Mouse (Mus musculus): Measurements from ENCODE around the gene Hcrtr2. TPM values are rescaled to one million over a fixed set of nuclear protein-coding genes. Genes with fewer than 3 reads are reported as not detected.

Gene Hcrtr2
- total and polyA plus RNA-seq, 3 experiments = 0.16 TPM; not detected in 2

- H3K27me3 ChIP-seq (ENCODE audit: insufficient read depth, low read length) = no peaks in the 10 kb centered on the region
- H3K36me3 ChIP-seq (replicated peaks) = no peaks in the 10 kb centered on the region
- no peaks in the 10 kb centered on the region for H3K9me3 ChIP-seq (replicated peaks)
- ATAC-seq (ENCODE audit: extremely low read depth, insufficient number of reproducible peaks, low FRiP score, poor library complexity, severe bottlenecking) = no peak
- peaks cover 40% of the 10 kb centered on the region for H3K4me1 ChIP-seq (ENCODE audit: insufficient read depth, low read depth, low read length)
- DNase-seq (ENCODE audit: low spot score) = no peak
- H3K4me3 ChIP-seq (ENCODE audit: low read depth, low read length) = peak overlapping the region; percentile 4; the same call in 1 of the 2 replicates
- no peak for TF ChIP-seq GATA2 (IDR thresholded peaks at IDR 0.05; ENCODE audit: borderline replicate concordance, low read depth, low read length)
- no peak for TF ChIP-seq POLR2AphosphoS5 (IDR thresholded peaks at IDR 0.05; ENCODE audit: insufficient replicate concordance, low read depth, low read length)
- TF ChIP-seq TAL1 (conservative IDR thresholded peaks at IDR 0.05; ENCODE audit: low read depth, low read length) = no peak
- TF ChIP-seq GATA1 (IDR thresholded peaks at IDR 0.05; ENCODE audit: borderline replicate concordance, low read length) = no peak
- no peak for TF ChIP-seq CTCF (IDR thresholded peaks at IDR 0.05; ENCODE audit: low read depth, low read length)
These were observed 88.8 kb downstream of the Hcrtr2 start for GRCm38 (mm10) chr9:76234899-76235298.

GRCm38 (mm10) chr9:76230400-76230799 lies 93.3 kb downstream of the Hcrtr2 start:
- no peaks in the 10 kb centered on the region for H3K27me3 ChIP-seq (ENCODE audit: insufficient read depth, low read length)
- no peak overlapping the region for H3K4me3 ChIP-seq (ENCODE audit: low read depth, low read length)
- DNase-seq (ENCODE audit: low spot score) (no peak), ATAC-seq (ENCODE audit: extremely low read depth, insufficient number of reproducible peaks, low FRiP score, poor library complexity, severe bottlenecking) (no peak)
- TF ChIP-seq POLR2AphosphoS5 (IDR thresholded peaks at IDR 0.05; ENCODE audit: insufficient replicate concordance, low read depth, low read length) = no peak
- TF ChIP-seq CTCF (IDR thresholded peaks at IDR 0.05; ENCODE audit: low read depth, low read length) = no peak
- TF ChIP-seq GATA1 (IDR thresholded peaks at IDR 0.05; ENCODE audit: borderline replicate concordance, low read length) = no peak
- no peak for TF ChIP-seq TAL1 (conservative IDR thresholded peaks at IDR 0.05; ENCODE audit: low read depth, low read length)
- H3K36me3 ChIP-seq (replicated peaks) = no peaks in the 10 kb centered on the region
- H3K4me1 ChIP-seq (ENCODE audit: insufficient read depth, low read depth, low read length) = peaks cover 32% of the 10 kb centered on the region
- H3K9me3 ChIP-seq (replicated peaks) = no peaks in the 10 kb centered on the region

- H3K9me3 ChIP-seq (replicated peaks) = no peaks in the 10 kb centered on the region
- no peak for DNase-seq (ENCODE audit: low spot score)
- no peak overlapping the region for H3K4me3 ChIP-seq (ENCODE audit: low read depth, low read length)
- no peaks in the 10 kb centered on the region for H3K27me3 ChIP-seq (ENCODE audit: insufficient read depth, low read length)
- TF ChIP-seq POLR2AphosphoS5 (IDR thresholded peaks at IDR 0.05; ENCODE audit: insufficient replicate concordance, low read depth, low read length) (no peak), TAL1 (conservative IDR thresholded peaks at IDR 0.05; ENCODE audit: low read depth, low read length) (no peak), GATA2 (IDR thresholded peaks at IDR 0.05; ENCODE audit: borderline replicate concordance, low read depth, low read length) (no peak), GATA1 (IDR thresholded peaks at IDR 0.05; ENCODE audit: borderline replicate concordance, low read length) (no peak), CTCF (IDR thresholded peaks at IDR 0.05; ENCODE audit: low read depth, low read length) (no peak)
- H3K4me1 ChIP-seq (ENCODE audit: insufficient read depth, low read depth, low read length) = peaks cover 2% of the 10 kb centered on the region
- ATAC-seq (ENCODE audit: extremely low read depth, insufficient number of reproducible peaks, low FRiP score, poor library complexity, severe bottlenecking) = no peak
- no peaks in the 10 kb centered on the region for H3K36me3 ChIP-seq (replicated peaks)
These were observed 106.3 kb downstream of the Hcrtr2 start for GRCm38 (mm10) chr9:76217178-76217975.

GRCm38 (mm10) chr9:76214678-76215077 lies 109.0 kb downstream of the Hcrtr2 start:
- Histone ChIP-seq H3K4me3 (ENCODE audit: low read depth, low read length) (no peak overlapping the region), H3K4me1 (ENCODE audit: insufficient read depth, low read depth, low read length) (no peaks in the 10 kb centered on the region), H3K9me3 (replicated peaks) (no peaks in the 10 kb centered on the region), H3K36me3 (replicated peaks) (no peaks in the 10 kb centered on the region), H3K27me3 (ENCODE audit: insufficient read depth, low read length) (no peaks in the 10 kb centered on the region)
- no peak for DNase-seq (ENCODE audit: low spot score)
- no peak for ATAC-seq (ENCODE audit: extremely low read depth, insufficient number of reproducible peaks, low FRiP score, poor library complexity, severe bottlenecking)
- TF ChIP-seq GATA2 (IDR thresholded peaks at IDR 0.05; ENCODE audit: borderline replicate concordance, low read depth, low read length) (no peak), CTCF (IDR thresholded peaks at IDR 0.05; ENCODE audit: low read depth, low read length) (no peak), POLR2AphosphoS5 (IDR thresholded peaks at IDR 0.05; ENCODE audit: insufficient replicate concordance, low read depth, low read length) (no peak), TAL1 (conservative IDR thresholded peaks at IDR 0.05; ENCODE audit: low read depth, low read length) (no peak), GATA1 (IDR thresholded peaks at IDR 0.05; ENCODE audit: borderline replicate concordance, low read length) (no peak)

- Histone ChIP-seq H3K9me3 (replicated peaks) (no peaks in the 10 kb centered on the region), H3K27me3 (ENCODE audit: insufficient read depth, low read length) (no peaks in the 10 kb centered on the region), H3K4me1 (ENCODE audit: insufficient read depth, low read depth, low read length) (no peaks in the 10 kb centered on the region), H3K4me3 (ENCODE audit: low read depth, low read length) (no peak within 1 kb of the TSS), H3K36me3 (replicated peaks) (no peaks in the 10 kb centered on the region)
- no peak for ATAC-seq (ENCODE audit: extremely low read depth, insufficient number of reproducible peaks, low FRiP score, poor library complexity, severe bottlenecking)
- TF ChIP-seq GATA2 (IDR thresholded peaks at IDR 0.05; ENCODE audit: borderline replicate concordance, low read depth, low read length) (no peak), POLR2AphosphoS5 (IDR thresholded peaks at IDR 0.05; ENCODE audit: insufficient replicate concordance, low read depth, low read length) (no peak), TAL1 (conservative IDR thresholded peaks at IDR 0.05; ENCODE audit: low read depth, low read length) (no peak), GATA1 (IDR thresholded peaks at IDR 0.05; ENCODE audit: borderline replicate concordance, low read length) (no peak), CTCF (IDR thresholded peaks at IDR 0.05; ENCODE audit: low read depth, low read length) (no peak)
- no peak for DNase-seq (ENCODE audit: low spot score)
These were observed 110.1 kb downstream of the Hcrtr2 start, which contains the start of gene Gfral for GRCm38 (mm10) chr9:76213557-76213956. Gfral (minus strand) TSS chr9:76213657.

GRCm38 (mm10) chr9:76196917-76197316 lies 126.7 kb downstream of the Hcrtr2 start:
- H3K36me3 ChIP-seq (replicated peaks) = no peaks in the 10 kb centered on the region
- DNase-seq (ENCODE audit: low spot score) (no peak), ATAC-seq (ENCODE audit: extremely low read depth, insufficient number of reproducible peaks, low FRiP score, poor library complexity, severe bottlenecking) (no peak)
- TF ChIP-seq TAL1 (conservative IDR thresholded peaks at IDR 0.05; ENCODE audit: low read depth, low read length) (no peak), GATA1 (IDR thresholded peaks at IDR 0.05; ENCODE audit: borderline replicate concordance, low read length) (no peak), POLR2AphosphoS5 (IDR thresholded peaks at IDR 0.05; ENCODE audit: insufficient replicate concordance, low read depth, low read length) (no peak), GATA2 (IDR thresholded peaks at IDR 0.05; ENCODE audit: borderline replicate concordance, low read depth, low read length) (no peak)
- H3K4me1 ChIP-seq (ENCODE audit: insufficient read depth, low read depth, low read length) = no peaks in the 10 kb centered on the region
- no peak overlapping the region for H3K4me3 ChIP-seq (ENCODE audit: low read depth, low read length)
- H3K9me3 ChIP-seq (replicated peaks) = no peaks in the 10 kb centered on the region
- H3K27me3 ChIP-seq (ENCODE audit: insufficient read depth, low read length) = peaks cover 8% of the 10 kb centered on the region
